Mouse (Mus musculus) C2C12 (cell line): ENCODE measurements at regions not wholly inside any gene's neighbourhood (a gene's known extent, or its start where the extent isn't known, plus 50 kb on each side); places are given as distances from the start of the nearest gene placed in this dataset.

ENCODE experiments used
- CTCF ChIP-seq: IDR thresholded peaks from one replicate; pipeline ENCODE4 v1.5.1; 2011; ENCODE audit not compliant: control insufficient read depth, insufficient read depth, insufficient read length
- MYOD1 ChIP-seq: IDR thresholded peaks from one replicate; pipeline ENCODE4 v1.6.1; 2011; ENCODE audit warnings: low read depth; ENCODE audit not compliant: control insufficient read depth, insufficient read length
- USF1 ChIP-seq: IDR thresholded peaks from one replicate; pipeline ENCODE4 v1.6.1; 2011; ENCODE audit warnings: low read depth, mild to moderate bottlenecking, control low read depth, moderate library complexity

- no peak for TF ChIP-seq CTCF
- no peak for TF ChIP-seq USF1
- TF ChIP-seq MYOD1: no peak
These were observed 98.0 kb upstream of the Trabd2b start for GRCm38 (mm10) chr4:114308518-114308917.
